Mouse (Mus musculus): ENCODE data around the gene Atraid.
"Not testable (repeated sequence)": the region's sequence is repeated elsewhere in the genome, so short reads cannot be mapped to it uniquely, and the experiment has no call there.

Atraid gene

DNA sequence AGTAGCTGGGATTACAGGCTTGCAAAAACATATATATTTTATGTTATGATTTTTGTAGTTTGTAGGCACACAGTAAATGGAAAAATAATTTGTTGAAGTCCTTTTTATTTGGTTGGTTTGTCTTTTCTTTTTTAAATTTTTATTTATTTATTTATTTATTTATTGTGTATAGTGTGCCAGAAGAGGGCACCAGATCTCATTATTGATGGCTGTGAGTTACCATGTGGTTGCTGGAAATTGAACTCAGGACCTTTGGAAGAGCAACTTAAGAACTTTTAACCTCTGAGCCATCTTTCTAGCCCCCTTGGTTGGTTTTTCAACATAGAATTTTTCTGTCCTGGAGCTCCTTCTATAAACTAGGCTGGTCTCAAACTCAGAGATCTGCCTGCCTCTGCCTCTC lies 2.3 kb downstream of the Atraid start:
- no peak for ATAC-seq (ENCODE audit: insufficient number of reproducible peaks, low FRiP score, low TSS enrichment)

DNA sequence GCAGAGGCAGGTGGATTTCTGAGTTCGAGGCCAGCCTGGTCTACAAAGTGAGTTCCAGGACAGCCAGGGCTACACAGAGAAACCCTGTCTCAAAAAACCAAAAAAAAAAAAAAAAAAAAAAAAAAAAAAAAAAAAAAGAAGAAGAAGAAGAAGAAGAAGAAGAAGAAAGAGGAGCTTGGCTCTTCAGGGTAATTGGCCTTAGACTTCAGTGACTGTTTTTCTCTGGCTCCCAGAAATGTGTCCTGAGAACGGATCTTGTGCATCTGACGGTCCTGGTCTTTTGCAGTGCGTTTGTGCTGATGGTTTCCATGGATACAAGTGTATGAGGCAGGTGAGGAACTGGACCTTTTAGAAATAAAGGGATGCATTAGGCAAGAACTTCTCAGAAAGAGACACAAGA lies 5.6 kb downstream of the Atraid start:
- not testable (repeated sequence) for ATAC-seq (ENCODE audit: insufficient number of reproducible peaks, low FRiP score, low TSS enrichment)

- ATAC-seq (ENCODE audit: insufficient number of reproducible peaks, low FRiP score, low TSS enrichment) = peak; percentile 92
Measured at GRCm38 (mm10) chr5:31054261-31055215, 6.4 kb downstream of the Atraid start, which contains the start of gene Cad. Cad (plus strand) TSS chr5:31054780.

DNA sequence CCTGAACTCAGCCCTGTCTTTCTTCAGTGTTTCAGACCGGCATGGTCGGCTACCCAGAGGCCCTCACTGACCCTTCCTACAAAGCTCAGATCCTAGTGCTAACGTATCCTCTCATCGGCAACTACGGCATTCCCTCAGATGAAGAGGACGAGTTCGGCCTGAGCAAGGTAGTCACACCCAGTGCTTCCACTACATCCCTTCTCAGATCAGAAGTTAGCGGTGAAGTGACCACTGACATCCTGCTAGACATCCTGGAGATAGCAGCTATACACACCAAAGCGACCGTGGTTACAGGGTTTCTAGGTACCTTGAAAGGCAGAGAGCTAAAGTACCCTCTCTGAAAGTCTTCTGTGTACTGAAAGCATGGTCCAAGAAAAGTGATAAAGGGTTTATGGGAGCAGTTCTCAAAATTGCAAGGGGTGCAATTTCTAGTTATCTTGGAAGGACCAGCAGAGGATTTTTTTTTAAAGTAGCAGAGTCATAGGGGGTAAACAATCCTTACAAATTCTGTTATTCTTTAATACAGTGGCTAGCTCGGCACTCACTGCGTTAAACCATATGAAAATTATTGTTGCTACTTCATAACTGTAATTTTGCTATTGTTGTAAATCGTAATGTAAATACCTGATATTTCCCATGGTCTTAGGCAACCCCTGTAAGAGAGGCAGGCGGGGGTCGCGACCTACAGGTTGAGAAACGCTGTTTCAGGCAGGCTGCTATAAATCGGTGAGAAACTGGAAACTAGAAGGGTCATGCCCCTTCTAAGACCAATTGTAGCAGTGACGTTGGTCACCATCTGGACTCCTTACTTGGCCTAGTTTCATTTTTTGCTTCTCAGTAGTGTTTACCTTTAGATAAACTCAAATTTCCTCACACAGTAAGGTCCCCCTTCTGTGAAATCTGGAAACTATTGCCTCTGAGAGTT lies 7.4 kb downstream of the Atraid start:
- no peak for ATAC-seq (ENCODE audit: insufficient number of reproducible peaks, low FRiP score, low TSS enrichment)

DNA sequence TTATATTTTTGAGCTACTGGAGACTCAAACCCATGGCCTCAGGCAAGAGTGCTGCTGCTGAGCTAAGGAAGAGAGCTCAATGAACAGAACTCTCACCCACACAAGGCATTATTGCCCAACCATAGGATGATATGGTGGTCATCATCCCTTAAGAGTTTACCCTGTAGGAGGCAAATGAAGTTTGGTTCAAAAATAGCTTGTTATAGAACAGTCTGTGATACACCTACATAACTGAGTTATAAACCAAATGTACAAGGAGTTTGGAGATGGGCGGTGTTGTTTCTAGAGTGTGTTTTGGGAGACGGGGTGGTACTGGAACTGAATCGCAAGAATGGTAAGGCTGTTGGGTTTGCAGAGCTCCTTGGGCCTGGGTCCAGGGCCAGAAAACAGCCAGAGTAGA lies 21.7 kb downstream of the Atraid start:
- ATAC-seq (ENCODE audit: insufficient number of reproducible peaks, low FRiP score, low TSS enrichment) = no peak

DNA sequence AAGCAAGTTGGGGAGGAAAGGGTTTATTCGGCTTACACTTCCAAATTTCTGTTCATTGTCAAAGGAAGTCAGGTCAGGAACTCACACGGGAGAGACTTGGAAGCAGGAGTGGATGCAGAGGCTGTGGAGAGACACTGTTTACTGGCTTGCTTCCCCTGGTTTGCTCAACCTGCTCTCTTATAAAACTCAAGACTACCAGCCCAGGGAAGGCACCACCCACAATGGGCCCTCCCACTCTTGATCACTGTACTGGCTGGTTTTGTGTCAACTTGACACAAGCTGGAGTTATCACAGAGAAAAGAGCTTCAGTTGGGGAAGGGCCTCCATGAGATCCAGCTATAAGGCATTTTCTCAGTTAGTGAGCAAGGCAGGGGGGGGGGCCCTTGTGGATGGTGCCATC lies 22.9 kb downstream of the Atraid start:
- no peak for ATAC-seq (ENCODE audit: insufficient number of reproducible peaks, low FRiP score, low TSS enrichment)

- ATAC-seq (ENCODE audit: insufficient number of reproducible peaks, low FRiP score, low TSS enrichment) = no peak
Measured at GRCm38 (mm10) chr5:31071821-31072220, 23.7 kb downstream of the Atraid start.

DNA sequence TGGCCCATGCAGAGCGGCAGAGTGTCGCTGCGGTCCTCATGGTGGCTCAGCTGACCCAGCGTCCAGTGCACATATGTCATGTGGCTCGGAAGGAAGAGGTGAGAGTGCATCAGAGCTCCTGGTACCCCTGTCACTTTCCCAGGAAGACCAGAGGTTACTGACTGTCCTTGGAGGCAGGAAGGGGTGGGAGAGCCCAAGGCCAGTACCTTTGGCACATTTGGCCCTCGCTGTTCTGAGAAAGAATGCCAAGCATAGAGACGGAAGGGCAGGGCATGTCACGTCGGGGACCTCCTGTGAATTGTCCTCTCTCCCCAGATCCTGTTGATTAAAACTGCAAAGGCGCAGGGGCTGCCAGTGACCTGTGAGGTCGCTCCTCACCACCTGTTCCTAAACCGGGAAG lies 25.1 kb downstream of the Atraid start:
- no peak for ATAC-seq (ENCODE audit: insufficient number of reproducible peaks, low FRiP score, low TSS enrichment)

- ATAC-seq (ENCODE audit: insufficient number of reproducible peaks, low FRiP score, low TSS enrichment) = no peak
Measured at GRCm38 (mm10) chr5:31076346-31076745, 28.2 kb downstream of the Atraid start.

- no peak for ATAC-seq (ENCODE audit: insufficient number of reproducible peaks, low FRiP score, low TSS enrichment)
Measured at GRCm38 (mm10) chr5:31080059-31080794, 32.1 kb downstream of the Atraid start.

- no peak for ATAC-seq (ENCODE audit: insufficient number of reproducible peaks, low FRiP score, low TSS enrichment)
Measured at GRCm38 (mm10) chr5:31080795-31081164, 32.7 kb downstream of the Atraid start.

DNA sequence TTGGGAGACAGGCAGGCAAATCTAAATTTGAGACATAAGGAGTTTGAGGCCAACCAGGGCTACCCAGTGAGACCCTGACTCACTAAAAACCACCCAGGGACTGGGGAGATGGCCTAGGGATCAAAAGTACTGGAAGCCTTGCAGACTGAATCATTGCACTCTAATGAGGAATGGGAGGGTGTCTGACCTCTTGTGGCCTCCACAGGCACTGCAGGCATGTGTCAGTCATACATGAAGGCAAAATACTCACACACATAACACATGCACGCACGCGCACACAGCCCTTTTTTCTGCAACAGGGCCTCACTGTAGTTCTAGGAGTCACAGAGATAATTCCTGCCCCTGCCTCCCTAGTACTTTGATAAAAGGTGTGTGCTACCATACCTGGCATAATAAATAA lies 33.3 kb downstream of the Atraid start:
- ATAC-seq (ENCODE audit: insufficient number of reproducible peaks, low FRiP score, low TSS enrichment) = no peak

GRCm38 (mm10) chr5:31082355-31082754 lies 34.2 kb downstream of the Atraid start:
- ATAC-seq (ENCODE audit: insufficient number of reproducible peaks, low FRiP score, low TSS enrichment) = no peak

- no peak for ATAC-seq (ENCODE audit: insufficient number of reproducible peaks, low FRiP score, low TSS enrichment)
Measured at GRCm38 (mm10) chr5:31082935-31083625, 35.0 kb downstream of the Atraid start.

DNA sequence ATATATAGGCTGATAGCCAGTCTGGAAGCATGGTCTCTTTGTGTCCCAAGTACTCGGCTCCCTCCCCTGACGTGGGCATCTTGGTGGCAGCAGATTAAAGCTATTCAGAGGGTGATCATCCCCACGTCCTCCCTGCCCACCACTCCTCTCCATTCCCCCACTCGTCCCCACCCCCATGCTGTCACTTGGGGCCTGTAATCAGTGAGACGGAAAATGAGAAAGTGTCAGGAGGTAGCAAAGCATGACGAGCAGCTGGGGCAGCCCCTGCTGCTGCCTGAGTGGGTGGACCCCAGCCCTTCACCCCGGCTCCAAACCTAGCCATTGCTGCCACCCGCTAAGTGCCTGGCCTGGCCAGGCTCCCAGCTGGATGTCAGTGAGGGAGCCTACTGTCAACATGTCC lies 35.8 kb downstream of the Atraid start:
- ATAC-seq (ENCODE audit: insufficient number of reproducible peaks, low FRiP score, low TSS enrichment) = no peak

DNA sequence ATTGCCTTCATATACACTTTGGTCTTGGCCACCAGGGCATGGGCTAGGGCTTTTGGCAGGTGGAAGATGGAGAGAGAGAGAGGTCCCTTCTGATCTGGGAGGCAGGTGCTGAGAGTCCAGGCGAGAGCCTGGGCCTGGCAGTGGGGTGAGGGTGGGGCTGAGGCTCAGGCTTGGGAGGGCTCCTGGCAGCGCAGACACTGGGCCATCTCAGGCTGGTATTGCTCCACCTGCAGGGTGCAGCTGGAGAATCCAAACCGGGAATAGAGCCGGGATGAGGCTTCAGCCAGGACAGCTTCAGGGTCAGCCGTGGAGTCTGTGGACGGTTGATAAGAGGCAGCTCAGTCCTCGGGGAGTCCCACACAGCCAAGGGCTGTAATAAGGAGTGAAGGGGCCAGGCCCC lies 38.5 kb downstream of the Atraid start:
- no peak for ATAC-seq (ENCODE audit: insufficient number of reproducible peaks, low FRiP score, low TSS enrichment)

DNA sequence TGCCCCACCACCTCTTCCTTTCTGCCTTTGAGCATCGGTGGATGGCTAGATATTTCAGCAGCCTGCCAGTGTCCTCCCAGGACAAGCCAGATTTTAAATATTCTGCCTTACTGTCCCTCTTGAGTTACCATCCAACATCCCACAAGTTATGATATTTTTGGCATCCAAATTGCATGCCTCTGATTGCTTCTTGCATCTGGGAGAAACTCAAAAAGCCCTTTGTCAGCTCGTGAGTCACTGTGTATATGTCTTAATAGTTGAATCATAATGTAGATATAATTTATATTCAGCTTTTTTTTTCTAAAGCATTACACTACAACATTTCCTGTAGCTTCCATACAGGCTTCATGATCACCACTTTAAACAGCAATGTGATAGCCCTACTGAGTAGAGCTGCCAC lies 39.0 kb downstream of the Atraid start:
- ATAC-seq (ENCODE audit: insufficient number of reproducible peaks, low FRiP score, low TSS enrichment) = no peak

DNA sequence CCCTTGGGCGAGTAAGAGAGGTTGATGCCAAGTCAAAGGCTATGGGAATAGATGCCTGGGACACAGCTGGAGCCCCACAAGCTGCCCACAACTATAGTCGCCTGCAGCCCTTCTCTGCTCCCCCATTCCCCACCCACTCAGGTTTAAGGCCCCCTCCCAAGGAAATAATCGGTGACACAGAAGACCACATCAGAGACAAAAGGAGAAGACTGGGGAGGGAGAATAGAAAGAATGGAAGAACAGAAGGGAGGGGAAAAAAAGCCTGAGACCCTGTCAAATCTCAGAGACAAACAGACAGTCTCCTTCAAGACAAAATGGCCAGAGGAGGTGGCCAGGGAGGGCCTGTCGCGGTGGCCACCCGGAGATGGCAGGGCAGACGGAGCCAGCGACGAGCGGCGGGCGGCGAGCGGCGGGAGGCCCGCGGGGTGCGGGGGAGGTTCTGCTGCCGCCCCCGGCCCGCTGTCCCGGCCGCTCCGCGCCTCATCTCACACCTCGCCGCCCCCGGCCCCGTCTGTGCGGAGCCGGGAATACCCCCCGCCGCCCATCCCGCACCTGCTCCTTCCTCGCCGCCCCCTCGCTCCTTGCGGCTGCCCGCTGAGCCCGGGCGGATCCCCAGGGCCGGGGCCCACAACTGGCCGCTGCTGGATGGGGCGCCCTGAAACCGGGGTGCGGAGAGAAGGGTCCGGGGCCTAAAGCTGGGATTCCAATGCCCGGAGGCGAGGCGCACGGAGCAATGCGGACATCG lies 44.3 kb downstream of the Atraid start:
- no peak for ATAC-seq (ENCODE audit: insufficient number of reproducible peaks, low FRiP score, low TSS enrichment)

Data from cerebellum, adult (tissue).